Mouse (Mus musculus): Measurements from ENCODE around the gene Bcl2a1c.
"Not testable (repeated sequence)": the region's sequence is repeated elsewhere in the genome, so short reads cannot be mapped to it uniquely, and the experiment has no call there.

GRCm38 (mm10) chr9:114369389-114369788, 39.5 kb downstream of the Bcl2a1c start:
- TF ChIP-seq EP300 (IDR thresholded peaks at IDR 0.05; ENCODE audit: low read depth): not testable (repeated sequence)
- peak; percentile 27; the same call in 1 of the 2 replicates for TF ChIP-seq CTCF (IDR thresholded peaks at IDR 0.05; ENCODE audit: low read depth)

Data from liver, postnatal 0 days (tissue).